Mouse (Mus musculus) ovary, adult 18-20 months (tissue): Measurements from ENCODE around the gene Mxi1.

ENCODE experiments used
- DNase-seq: peaks from one replicate; pipeline ENCODE4 v3.0.0; 2022; ENCODE audit warnings: low spot score, mixed read lengths

Mxi1 gene

GRCm38 (mm10) chr19:53322438-53323048, 12.2 kb downstream of the Mxi1 start:
- no peak for DNase-seq

GRCm38 (mm10) chr19:53324866-53325265, 14.5 kb downstream of the Mxi1 start:
- no peak for DNase-seq

- DNase-seq: peak; percentile 58
Observed at GRCm38 (mm10) chr19:53325578-53326295, 15.4 kb downstream of the Mxi1 start.

GRCm38 (mm10) chr19:53328116-53328515, 17.8 kb downstream of the Mxi1 start:
- DNase-seq: no peak

- DNase-seq: peak; percentile 87
Observed at GRCm38 (mm10) chr19:53329221-53329991, 19.1 kb downstream of the Mxi1 start.

GRCm38 (mm10) chr19:53329992-53330381, 19.7 kb downstream of the Mxi1 start:
- DNase-seq: peak; percentile 82

GRCm38 (mm10) chr19:53331882-53332500, 21.7 kb downstream of the Mxi1 start:
- no peak for DNase-seq

- no peak for DNase-seq
Observed at GRCm38 (mm10) chr19:53333730-53334129, 23.4 kb downstream of the Mxi1 start.

- DNase-seq: no peak
Observed at GRCm38 (mm10) chr19:53335241-53335640, 24.9 kb downstream of the Mxi1 start.

- no peak for DNase-seq
Observed at GRCm38 (mm10) chr19:53340423-53340822, 30.1 kb downstream of the Mxi1 start.

- DNase-seq: no peak
Observed at GRCm38 (mm10) chr19:53343174-53343881, 33.0 kb downstream of the Mxi1 start.

- no peak for DNase-seq
Observed at GRCm38 (mm10) chr19:53344062-53344461, 33.7 kb downstream of the Mxi1 start.

- DNase-seq: no peak
Observed at GRCm38 (mm10) chr19:53345766-53346165, 35.4 kb downstream of the Mxi1 start.

GRCm38 (mm10) chr19:53353864-53354263, 43.5 kb downstream of the Mxi1 start:
- DNase-seq: no peak

GRCm38 (mm10) chr19:53354271-53355000, 44.1 kb downstream of the Mxi1 start:
- DNase-seq: no peak

- no peak for DNase-seq
Observed at GRCm38 (mm10) chr19:53355065-53355464, 44.7 kb downstream of the Mxi1 start.

GRCm38 (mm10) chr19:53359160-53360033, 49.1 kb downstream of the Mxi1 start:
- DNase-seq: no peak

- no peak for DNase-seq
Observed at GRCm38 (mm10) chr19:53360265-53360958, 50.1 kb downstream of the Mxi1 start.

GRCm38 (mm10) chr19:53362967-53363366, 52.6 kb downstream of the Mxi1 start:
- no peak for DNase-seq

GRCm38 (mm10) chr19:53364551-53364950, 54.2 kb downstream of the Mxi1 start:
- no peak for DNase-seq
